Comparison of ENCODE assay signal across 16 mouse cellular contexts in genomic region chr3:17620398-17620797, GRCm38 (mm10).
DNase-seq lines count a peak whose midpoint lies in the region; ATAC-seq lines count a peak whose summit lies in the region.
"Had no signal": no experiment of that assay in that cellular context is flagged by ENCODE, and none has a peak within 500 bp of the region (broad histone marks: within the 10 kb centered on the region; RNA-seq: fewer than 3 reads in every experiment).

No protein-coding gene starts in this region.

- no peaks in the 10 kb centered on the region for H3K27me3 ChIP-seq in hindbrain, embryonic 11.5 days (ENCODE audit: control insufficient read depth, insufficient read depth, low read length)
- no peaks in the 10 kb centered on the region for H3K27me3 ChIP-seq in hindbrain, embryonic 10.5 days (ENCODE audit: insufficient read depth, poor library complexity, severe bottlenecking)
- H3K27me3 ChIP-seq in hindbrain, embryonic 12.5 days = no peaks in the 10 kb centered on the region
- no peaks in the 10 kb centered on the region for H3K27me3 ChIP-seq in midbrain, embryonic 12.5 days
- H3K27me3 ChIP-seq in neural tube, embryonic 15.5 days (replicated peaks) = no peaks in the 10 kb centered on the region
- H3K27me3 ChIP-seq: embryonic facial prominence, embryonic 15.5 days; limb, embryonic 15.5 days; liver, embryonic 15.5 days; neural tube, embryonic 12.5 days had no signal

- H3K4me2 ChIP-seq in hindbrain, embryonic 11.5 days (replicated peaks; ENCODE audit: low read depth, low read length) = no peak overlapping the region
- H3K4me2 ChIP-seq in hindbrain, embryonic 12.5 days (replicated peaks) = no peak overlapping the region
- no peak overlapping the region for H3K4me2 ChIP-seq in midbrain, embryonic 12.5 days (replicated peaks)
- no peak overlapping the region for H3K4me2 ChIP-seq in neural tube, embryonic 15.5 days
- H3K4me2 ChIP-seq: embryonic facial prominence, embryonic 15.5 days; limb, embryonic 15.5 days; liver, embryonic 15.5 days; neural tube, embryonic 12.5 days had no signal

- H3K27ac ChIP-seq in hindbrain, embryonic 11.5 days (ENCODE audit: low read depth, low read length) = 0 out of 2 replicates have a peak overlapping the region, but pooled peaks have one; percentile 19
- H3K27ac ChIP-seq in hindbrain, embryonic 10.5 days = no peak overlapping the region
- peak overlapping the region; percentile 73 for H3K27ac ChIP-seq in hindbrain, embryonic 12.5 days
- peak overlapping the region; percentile 54; the same call in 1 of the 2 replicates for H3K27ac ChIP-seq in midbrain, embryonic 12.5 days (replicated peaks)
- H3K27ac ChIP-seq in neural tube, embryonic 15.5 days (replicated peaks) = peak overlapping the region; percentile 83
- H3K27ac ChIP-seq: embryonic facial prominence, embryonic 15.5 days; forebrain, embryonic 10.5 days; kidney, postnatal 0 days; limb, embryonic 15.5 days; liver, embryonic 15.5 days; neural tube, embryonic 12.5 days had no signal

- no peak overlapping the region for H3K9ac ChIP-seq in hindbrain, embryonic 11.5 days (ENCODE audit: low read depth, low read length)
- no peak overlapping the region for H3K9ac ChIP-seq in hindbrain, embryonic 12.5 days
- no peak overlapping the region for H3K9ac ChIP-seq in midbrain, embryonic 12.5 days (replicated peaks)
- H3K9ac ChIP-seq in neural tube, embryonic 15.5 days (replicated peaks) = no peak overlapping the region
- H3K9ac ChIP-seq: embryonic facial prominence, embryonic 15.5 days; limb, embryonic 15.5 days; liver, embryonic 15.5 days; neural tube, embryonic 12.5 days had no signal

- H3K9me3 ChIP-seq in hindbrain, embryonic 11.5 days (ENCODE audit: control insufficient read depth, low read length) = no peaks in the 10 kb centered on the region
- H3K9me3 ChIP-seq in hindbrain, embryonic 10.5 days = no peaks in the 10 kb centered on the region
- H3K9me3 ChIP-seq in hindbrain, embryonic 12.5 days (replicated peaks) = no peaks in the 10 kb centered on the region
- H3K9me3 ChIP-seq in midbrain, embryonic 12.5 days = no peaks in the 10 kb centered on the region
- H3K9me3 ChIP-seq in neural tube, embryonic 15.5 days (replicated peaks) = no peaks in the 10 kb centered on the region
- H3K9me3 ChIP-seq: embryonic facial prominence, embryonic 15.5 days; forebrain, embryonic 10.5 days; limb, embryonic 15.5 days; liver, embryonic 15.5 days; neural tube, embryonic 12.5 days had no signal

- 78% methylated on average over 2 of the region's 2 CpGs for WGBS in hindbrain, embryonic 11.5 days
- WGBS in hindbrain, embryonic 10.5 days = 87% methylated on average over 2 of the region's 2 CpGs
- WGBS in hindbrain, embryonic 12.5 days = 79% methylated on average over 2 of the region's 2 CpGs
- 45% methylated on average over 2 of the region's 2 CpGs for WGBS in midbrain, embryonic 12.5 days
- 39% methylated on average over 2 of the region's 2 CpGs for WGBS in neural tube, embryonic 15.5 days

- no peaks in the 10 kb centered on the region for H3K4me1 ChIP-seq in hindbrain, embryonic 11.5 days (replicated peaks; ENCODE audit: control insufficient read depth, insufficient read depth, low read length)
- H3K4me1 ChIP-seq in hindbrain, embryonic 10.5 days (replicated peaks) = peaks cover 12% of the 10 kb centered on the region; the same call in 1 of the 2 replicates
- 0 out of 2 replicates have a peak, but pooled peaks cover 5% of the 10 kb centered on the region for H3K4me1 ChIP-seq in hindbrain, embryonic 12.5 days
- H3K4me1 ChIP-seq in midbrain, embryonic 12.5 days = peaks cover 7% of the 10 kb centered on the region; the same call in 1 of the 2 replicates
- H3K4me1 ChIP-seq in neural tube, embryonic 15.5 days = peaks cover 8% of the 10 kb centered on the region
- H3K4me1 ChIP-seq: embryonic facial prominence, embryonic 15.5 days; liver, embryonic 15.5 days; neural tube, embryonic 12.5 days had no signal

- DNase-seq in hindbrain, embryonic 11.5 days (ENCODE audit: low spot score) = no peak
- no peak for DNase-seq in hindbrain, embryonic 10.5 days (ENCODE audit: low spot score)
- no peak for DNase-seq in frontal cortex, postnatal 25 days (ENCODE audit: low spot score in 2 of 2)
- no peak for DNase-seq in lung, postnatal 25 days (ENCODE audit: low spot score)
- DNase-seq: gastrocnemius, postnatal 36 days; kidney, adult 18-20 months had no signal

- ATAC-seq in hindbrain, embryonic 11.5 days (ENCODE audit: low FRiP score) = no peak
- ATAC-seq in hindbrain, embryonic 12.5 days (ENCODE audit: low FRiP score) = no peak
- 0 out of 2 replicates have a peak, but pooled peaks have one; percentile 34 for ATAC-seq in midbrain, embryonic 12.5 days (ENCODE audit: low FRiP score, low read depth)
- ATAC-seq in neural tube, embryonic 15.5 days (ENCODE audit: low FRiP score) = peak; percentile 54; the same call in 1 of the 2 replicates
- no peak for ATAC-seq in activated CD4-positive, CD25-positive, alpha-beta regulatory T cell, adult 4 months

- no peak overlapping the region for H3K4me3 ChIP-seq in hindbrain, embryonic 11.5 days (ENCODE audit: low read depth, low read length)
- H3K4me3 ChIP-seq in hindbrain, embryonic 10.5 days = no peak overlapping the region
- no peak overlapping the region for H3K4me3 ChIP-seq in hindbrain, embryonic 12.5 days
- H3K4me3 ChIP-seq in midbrain, embryonic 12.5 days = no peak overlapping the region
- no peak overlapping the region for H3K4me3 ChIP-seq in neural tube, embryonic 15.5 days (replicated peaks)
- H3K4me3 ChIP-seq: embryonic facial prominence, embryonic 15.5 days; forebrain, embryonic 10.5 days; limb, embryonic 15.5 days; liver, embryonic 15.5 days; neural tube, embryonic 12.5 days had no signal

- H3K36me3 ChIP-seq in hindbrain, embryonic 11.5 days (ENCODE audit: control insufficient read depth, insufficient read depth, low read length) = no peaks in the 10 kb centered on the region
- no peaks in the 10 kb centered on the region for H3K36me3 ChIP-seq in hindbrain, embryonic 10.5 days
- H3K36me3 ChIP-seq in hindbrain, embryonic 12.5 days = no peaks in the 10 kb centered on the region
- no peaks in the 10 kb centered on the region for H3K36me3 ChIP-seq in midbrain, embryonic 12.5 days
- H3K36me3 ChIP-seq in neural tube, embryonic 15.5 days = no peaks in the 10 kb centered on the region
- H3K36me3 ChIP-seq: embryonic facial prominence, embryonic 15.5 days; forebrain, embryonic 10.5 days; limb, embryonic 15.5 days; liver, embryonic 15.5 days; neural tube, embryonic 12.5 days had no signal

Comparison
In these comparisons a context has a peak if more than half of its experiments do, and no peak if none do; other contexts are left out.
1. ATAC-seq: peak in midbrain, embryonic 12.5 days (single experiment) and neural tube, embryonic 15.5 days (single experiment); none in hindbrain, embryonic 11.5 days (single experiment), hindbrain, embryonic 12.5 days (single experiment) and activated CD4-positive, CD25-positive, alpha-beta regulatory T cell, adult 4 months (single experiment).